Mouse (Mus musculus) ES-E14 (cell line): ENCODE measurements around the gene Fam53a. TPM values are rescaled to one million over a fixed set of nuclear protein-coding genes. Genes with fewer than 3 reads are reported as not detected.

ENCODE experiments used
- DNase-seq: peaks from one replicate; pipeline ENCODE4 v3.0.0-alpha.2; 2013; ENCODE audit warnings: low read depth, low spot score
- H3K27ac ChIP-seq: 2 replicates; pipeline ENCODE4 v1.5.1; 2012; ENCODE audit warnings: low read depth, mild to moderate bottlenecking, low read length, moderate library complexity, mixed read lengths; ENCODE audit not compliant: poor library complexity, insufficient read depth, severe bottlenecking
- H3K36me3 ChIP-seq: 2 replicates; pipeline ENCODE4 v1.6.1; 2012; ENCODE audit warnings: mild to moderate bottlenecking, low read length, moderate library complexity, mixed read lengths; ENCODE audit not compliant: control insufficient read depth, poor library complexity, insufficient read depth, severe bottlenecking
- H3K4me1 ChIP-seq, 2 experiments: fragments of 150-350 bp in 1 of 2; sonication (generic) in 1 of 2; 2 replicates each; pipeline ENCODE4 v1.6.1; 2012; ENCODE audit warnings: low read length in 2 of 2, mild to moderate bottlenecking in 1 of 2, mixed read lengths in 1 of 2; ENCODE audit not compliant: control insufficient read depth in 2 of 2, insufficient read depth in 2 of 2, poor library complexity in 1 of 2
- H3K4me3 ChIP-seq, 2 experiments: fragments of 150-350 bp in 1 of 2; sonication (generic) in 1 of 2; 2 replicates each; pipeline ENCODE4 v1.5.1; 2012; ENCODE audit warnings: low read length in 2 of 2, low read depth in 1 of 2, mild to moderate bottlenecking in 1 of 2, mixed read lengths in 1 of 2; ENCODE audit not compliant: insufficient read depth in 1 of 2, poor library complexity in 1 of 2, severe bottlenecking in 1 of 2
- H3K9ac ChIP-seq: 2 replicates; pipeline ENCODE4 v1.6.1; 2012; ENCODE audit warnings: low read depth, mild to moderate bottlenecking, low read length, mixed read lengths; ENCODE audit not compliant: poor library complexity, insufficient read depth, severe bottlenecking
- H3K9me3 ChIP-seq: fragments of 150-350 bp; sonication (generic); 2 replicates; pipeline ENCODE4 v1.6.1; 2012; ENCODE audit warnings: low read depth, mild to moderate bottlenecking, low read length; ENCODE audit not compliant: control insufficient read depth, insufficient read depth
- CHD2 ChIP-seq: IDR thresholded peaks from 2 replicates; pipeline ENCODE4 v1.6.1; 2014; ENCODE audit warnings: mild to moderate bottlenecking, low read depth, low read length, inconsistent platforms
- HCFC1 ChIP-seq: IDR thresholded peaks from 2 replicates; pipeline ENCODE4 v1.6.1; 2012; ENCODE audit warnings: low read length, inconsistent platforms, borderline replicate concordance; ENCODE audit not compliant: insufficient read depth
- MAFK ChIP-seq: IDR thresholded peaks from 2 replicates; pipeline ENCODE4 v1.6.1; 2014; ENCODE audit warnings: mild to moderate bottlenecking, low read depth, low read length, inconsistent platforms; ENCODE audit not compliant: insufficient read depth
- ZC3H11A ChIP-seq: IDR thresholded peaks from 2 replicates; pipeline ENCODE4 v1.6.1; 2012; ENCODE audit warnings: low read depth, mild to moderate bottlenecking, inconsistent platforms, low read length, borderline replicate concordance
- ZNF384 ChIP-seq: IDR thresholded peaks from 2 replicates; pipeline ENCODE4 v1.6.1; 2012; ENCODE audit warnings: low read depth, low read length, inconsistent platforms
- in situ Hi-C, 2 experiments: fragments of 600-800 bp; cut with MboI; formaldehyde crosslinking; loops; one replicate each; pipeline ENCODE4 v1.15.1; 2025; ENCODE audit warnings: low sequenced_read_pairs in 2 of 2, inconsistent platforms in 1 of 2; ENCODE audit not compliant: unreplicated experiment in 2 of 2
- total RNA-seq: library from RNA; depleted of rRNA; stranded (reverse); fragments of 300-350 nt; gene quantifications from 2 replicates; pipeline ENCODE4 v1.2.3, GENCODE M21; 2012

The Fam53a gene
- total RNA-seq, 1 experiment: 22.4 TPM

DNA sequence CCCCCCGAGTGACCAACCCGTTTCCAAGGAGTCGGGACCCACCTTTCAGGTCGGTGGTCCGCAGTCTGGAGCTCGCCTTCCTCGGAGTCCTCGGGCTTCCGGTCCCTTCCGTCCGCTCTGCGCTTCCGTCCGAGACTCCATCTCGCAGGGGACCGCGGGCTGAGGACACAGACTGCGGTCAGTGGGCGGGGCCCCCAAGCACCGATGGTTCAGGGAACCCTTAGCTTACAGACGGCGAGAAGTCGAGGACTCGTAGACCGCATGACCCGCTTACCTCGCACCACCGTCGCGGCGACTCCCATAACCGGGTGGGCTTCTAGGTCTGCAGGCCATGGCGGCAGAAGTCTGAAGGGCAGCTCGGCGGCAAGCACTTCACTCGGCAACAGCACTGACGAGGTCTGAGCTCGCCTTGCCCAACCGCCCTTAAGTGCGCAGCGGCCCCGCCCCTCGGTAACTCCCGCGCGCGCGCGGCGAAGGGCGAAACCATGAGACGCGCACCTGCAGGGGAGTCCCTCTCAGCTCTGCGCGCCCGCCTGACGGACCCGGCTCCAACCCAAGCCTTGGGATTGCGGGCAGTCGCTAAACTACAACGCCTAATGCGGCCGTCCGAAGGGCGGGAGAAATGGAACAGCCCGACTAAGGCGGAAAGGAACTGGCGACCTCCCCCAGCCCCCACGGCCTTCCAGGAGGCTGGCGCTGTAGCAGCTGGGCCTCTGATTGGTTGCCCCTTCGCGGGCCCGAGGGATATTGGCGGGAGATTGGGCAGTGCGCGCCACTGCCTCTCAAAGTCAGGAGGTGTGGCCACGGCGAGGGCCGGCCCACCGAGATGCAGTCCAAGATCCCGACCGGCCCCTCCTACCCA lies 22.7 kb upstream of the Fam53a start, which contains the start of gene Slbp:
Slbp (minus strand) TSS at position 654 of the 862 bp plus-strand sequence.
- DNase-seq: peak; percentile 95
- in situ Hi-C loops: no loop called here
- peaks cover 14% of the 10 kb centered on the region for H3K36me3 ChIP-seq
- H3K4me3 ChIP-seq: peak within 1 kb of the TSS; percentile 80 to 95
- H3K4me1 ChIP-seq: no peaks in the 10 kb centered on the region; a peak in 1 of 4 replicates
- H3K9ac ChIP-seq: peak within 1 kb of the TSS; percentile 95
- peak within 1 kb of the TSS; percentile 84 for H3K27ac ChIP-seq
- TF ChIP-seq ZNF384: no peak
- TF ChIP-seq HCFC1: peak; percentile 76; the same call in 1 of the 2 replicates
- TF ChIP-seq CHD2: no peak
- no peaks in the 10 kb centered on the region for H3K9me3 ChIP-seq

DNA sequence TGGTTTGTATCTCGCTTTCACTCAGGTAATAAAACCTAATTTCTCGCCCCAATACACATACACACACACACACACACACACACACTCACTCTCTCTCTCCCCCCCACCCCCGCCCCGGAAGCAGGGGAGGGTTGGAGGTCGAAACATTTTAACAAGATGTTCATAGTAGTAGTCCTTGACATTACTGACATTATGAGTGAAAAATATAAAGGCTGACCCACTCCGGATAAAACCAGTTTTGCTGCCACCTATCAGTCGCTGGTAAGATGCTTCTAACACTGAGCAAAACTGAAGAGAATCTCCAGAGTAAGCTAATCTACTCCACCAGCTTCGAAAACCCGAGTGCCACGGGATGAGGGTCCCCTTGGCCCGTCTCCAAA lies 22.1 kb upstream of the Fam53a start:
- TF ChIP-seq CHD2 (no peak), ZC3H11A (no peak), ZNF384 (no peak)
- DNase-seq: no peak
- Histone ChIP-seq H3K27ac (peak overlapping the region; percentile 84), H3K36me3 (peaks cover 17% of the 10 kb centered on the region), H3K4me3 (peak overlapping the region; percentile 80 to 95), H3K4me1 (no peaks in the 10 kb centered on the region), H3K9me3 (no peaks in the 10 kb centered on the region), H3K9ac (peak overlapping the region; percentile 88)
- in situ Hi-C loops: no loop called here

DNA sequence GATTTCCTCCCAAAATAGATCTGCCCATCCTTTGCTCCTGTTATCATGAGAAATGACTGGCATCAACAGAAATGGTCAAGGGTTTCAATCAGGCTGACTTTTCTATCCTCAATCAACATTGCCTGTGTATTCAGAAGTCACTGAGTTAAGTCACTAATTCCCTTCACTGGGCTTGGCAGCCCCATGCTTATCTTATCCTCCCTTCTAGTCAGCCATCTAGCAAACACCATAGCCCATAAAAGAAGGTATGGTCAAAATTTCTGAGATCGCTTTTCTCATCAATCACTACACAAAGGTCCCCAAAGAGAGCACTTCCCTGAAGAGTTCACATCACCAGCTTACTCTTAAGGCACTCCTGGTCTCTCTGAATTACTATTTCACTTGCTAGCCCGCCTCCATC lies 21.6 kb upstream of the Fam53a start:
- no peak for TF ChIP-seq ZC3H11A
- no peak for TF ChIP-seq HCFC1
- no peak for TF ChIP-seq MAFK
- TF ChIP-seq ZNF384: no peak
- no peak for TF ChIP-seq CHD2
- in situ Hi-C loops: no loop called here
- no peaks in the 10 kb centered on the region for H3K4me1 ChIP-seq
- no peak overlapping the region for H3K27ac ChIP-seq
- no peak for DNase-seq
- no peaks in the 10 kb centered on the region for H3K9me3 ChIP-seq
- H3K9ac ChIP-seq: peak overlapping the region; percentile 88
- peaks cover 21% of the 10 kb centered on the region for H3K36me3 ChIP-seq
- H3K4me3 ChIP-seq: peak overlapping the region; percentile 80 to 95

DNA sequence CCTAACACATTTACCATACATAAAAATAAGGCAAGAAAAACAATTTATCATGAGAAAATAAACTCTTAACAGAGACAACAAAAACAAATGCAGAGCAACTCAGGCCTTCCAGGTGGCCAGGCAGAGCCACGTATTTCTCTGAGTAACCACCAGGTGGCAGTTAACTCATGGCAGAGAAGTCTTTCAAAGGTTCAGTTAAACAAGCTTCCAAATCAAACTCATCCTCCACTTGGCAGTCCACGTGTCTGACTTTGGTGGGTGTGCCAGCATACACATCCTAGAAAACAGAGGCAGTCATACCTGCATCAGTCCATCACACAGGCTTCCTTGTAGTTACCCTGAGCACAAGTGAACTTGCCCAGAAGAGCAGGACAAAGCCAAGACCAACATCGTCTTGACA lies 11.2 kb upstream of the Fam53a start:
- H3K4me3 ChIP-seq: no peak overlapping the region
- H3K27ac ChIP-seq: no peak overlapping the region
- H3K4me1 ChIP-seq: no peaks in the 10 kb centered on the region
- TF ChIP-seq ZC3H11A (no peak), CHD2 (no peak), HCFC1 (no peak), ZNF384 (no peak), MAFK (no peak)
- no peaks in the 10 kb centered on the region for H3K9me3 ChIP-seq
- in situ Hi-C loops: no loop called here
- H3K9ac ChIP-seq: no peak overlapping the region
- peaks cover 45% of the 10 kb centered on the region for H3K36me3 ChIP-seq
- DNase-seq: peak; percentile 37

DNA sequence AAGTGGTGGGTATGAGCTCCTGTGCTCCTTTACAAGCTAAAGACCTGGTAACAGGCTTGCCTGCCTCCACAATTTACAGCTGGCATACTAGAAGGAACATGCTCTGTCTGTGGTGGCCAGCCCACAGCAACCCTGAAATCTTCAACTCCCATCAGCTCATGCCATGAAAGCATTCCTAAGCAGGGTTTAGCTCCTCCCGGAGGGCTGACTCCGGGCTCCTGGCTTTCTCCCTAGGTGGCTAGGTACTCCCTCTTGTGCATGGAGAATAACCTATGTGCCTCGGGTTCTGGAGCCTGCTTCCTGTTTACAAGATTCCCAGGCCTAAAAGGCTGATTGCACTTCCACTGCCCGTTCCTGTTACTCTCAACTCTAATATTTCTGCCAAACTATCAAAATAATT lies 9.4 kb upstream of the Fam53a start:
- peaks cover 33% of the 10 kb centered on the region for H3K36me3 ChIP-seq
- H3K4me1 ChIP-seq: no peaks in the 10 kb centered on the region
- H3K27ac ChIP-seq: no peak overlapping the region
- in situ Hi-C loops: no loop called here
- no peaks in the 10 kb centered on the region for H3K9me3 ChIP-seq
- no peak overlapping the region; the same call in 1 of the 2 replicates for H3K9ac ChIP-seq
- DNase-seq: no peak
- H3K4me3 ChIP-seq: no peak overlapping the region
- no peak for TF ChIP-seq CHD2
- TF ChIP-seq HCFC1: no peak
- TF ChIP-seq ZC3H11A: no peak
- TF ChIP-seq MAFK: no peak
- TF ChIP-seq ZNF384: no peak
